Mouse (Mus musculus) CD8-positive naive resting alpha-beta T cell, adult 2 months (primary cell): ENCODE measurements around the gene Cd4.
"Not testable (repeated sequence)": the region's sequence is repeated elsewhere in the genome, so short reads cannot be mapped to it uniquely, and the experiment has no call there.

Experiments used
- DNase-seq, 2 experiments: peaks; one replicate each; pipeline ENCODE4 v3.0.0; 2022; ENCODE audit warnings: low read depth in 2 of 2, low spot score in 2 of 2

Cd4 gene

DNA sequence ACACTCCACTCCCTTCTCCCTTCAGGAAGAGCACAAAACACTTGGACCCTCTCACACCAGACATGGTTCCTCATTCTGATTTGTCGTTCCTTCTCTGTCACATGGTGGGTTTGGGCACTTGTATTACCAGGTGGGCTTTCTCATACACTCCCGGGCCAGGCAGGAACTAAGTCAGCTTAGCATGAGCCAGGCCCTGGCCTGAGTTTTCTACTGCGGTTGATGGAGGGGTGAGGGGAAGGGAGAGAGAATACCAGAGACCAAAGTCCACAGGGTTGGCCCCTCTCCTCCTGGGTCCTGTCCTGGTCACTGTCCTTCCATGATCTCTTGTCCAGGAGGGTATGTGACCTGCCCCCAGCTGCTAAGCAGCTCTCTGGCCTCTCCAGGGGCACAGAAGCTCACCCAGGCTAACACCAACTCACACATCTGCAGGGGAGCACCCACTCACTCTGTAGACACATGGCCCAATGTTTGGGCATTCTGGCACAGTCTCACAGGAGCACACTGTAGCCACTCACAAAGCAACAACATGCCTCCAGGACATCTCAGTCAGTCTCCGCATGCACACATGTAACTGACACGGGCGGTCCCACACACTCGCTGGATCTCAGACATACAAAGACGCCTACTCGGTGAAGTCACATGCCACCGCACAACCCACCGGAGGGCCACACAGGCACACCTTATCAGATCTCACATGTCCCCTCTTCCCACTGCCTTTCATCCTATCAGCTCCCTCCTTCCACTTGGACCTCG is 28.1 kb upstream of the Cd4 start:
- no peak for DNase-seq

DNA sequence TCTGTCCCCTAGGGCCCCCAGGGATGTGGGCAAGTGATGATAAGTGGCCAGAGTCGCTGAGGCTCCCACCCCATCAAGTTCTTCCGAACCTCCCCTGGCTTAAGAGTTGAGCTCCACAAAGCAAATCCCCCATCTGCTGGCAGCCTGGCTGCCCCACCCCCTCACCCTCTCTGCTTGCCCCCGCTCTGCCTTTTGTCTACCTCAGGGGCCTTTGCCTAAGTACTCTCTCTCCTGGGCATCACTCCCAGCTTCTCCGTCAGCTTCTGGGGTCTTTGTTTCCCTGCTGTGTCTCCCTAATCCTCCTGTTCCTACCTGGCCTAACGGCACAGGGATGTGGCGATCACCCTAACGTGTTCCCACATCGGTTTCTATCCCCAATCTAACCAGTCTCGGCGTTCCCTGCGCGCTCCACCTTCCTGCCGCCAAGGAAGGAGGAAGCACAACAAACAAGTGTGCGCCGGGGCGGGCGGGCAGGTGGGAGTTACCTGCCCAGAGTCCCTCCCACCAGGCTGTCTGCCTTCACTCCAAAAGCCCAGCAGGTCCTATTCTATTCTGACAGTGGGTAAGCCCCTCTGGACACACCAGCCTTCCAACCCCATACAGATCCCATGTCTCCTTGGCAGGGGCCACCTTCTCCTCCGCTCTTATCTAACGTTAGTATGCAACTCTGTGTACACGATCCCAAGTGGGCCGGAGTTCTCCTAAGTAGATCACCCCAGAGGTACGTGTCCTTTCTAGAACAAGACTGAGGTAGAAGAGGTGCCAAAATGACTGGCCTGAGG is 27.3 kb upstream of the Cd4 start:
- no peak for DNase-seq

DNA sequence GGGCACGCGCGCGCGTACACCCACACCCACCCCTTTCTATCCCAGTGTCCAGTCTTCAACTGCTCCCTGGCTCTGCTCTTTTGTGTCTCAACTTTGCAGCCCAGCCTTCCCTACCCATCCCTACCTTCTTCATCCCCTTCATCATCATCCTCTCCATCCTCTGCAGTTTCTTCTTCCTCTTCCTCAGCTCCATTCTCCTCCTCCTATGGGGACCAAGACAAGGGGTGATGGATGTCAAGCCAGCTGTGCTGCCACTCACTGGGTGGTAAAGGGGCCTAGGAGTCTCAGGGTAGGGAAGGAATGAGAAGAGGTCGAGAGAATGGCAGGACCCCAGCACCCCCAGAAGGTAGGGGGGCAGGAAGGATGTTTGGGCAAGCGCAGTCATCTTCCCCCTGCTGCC is 26.5 kb upstream of the Cd4 start:
- DNase-seq = no peak

- no peak for DNase-seq
Measured at GRCm38 (mm10) chr6:124913721-124914285, 25.8 kb upstream of the Cd4 start.

DNA sequence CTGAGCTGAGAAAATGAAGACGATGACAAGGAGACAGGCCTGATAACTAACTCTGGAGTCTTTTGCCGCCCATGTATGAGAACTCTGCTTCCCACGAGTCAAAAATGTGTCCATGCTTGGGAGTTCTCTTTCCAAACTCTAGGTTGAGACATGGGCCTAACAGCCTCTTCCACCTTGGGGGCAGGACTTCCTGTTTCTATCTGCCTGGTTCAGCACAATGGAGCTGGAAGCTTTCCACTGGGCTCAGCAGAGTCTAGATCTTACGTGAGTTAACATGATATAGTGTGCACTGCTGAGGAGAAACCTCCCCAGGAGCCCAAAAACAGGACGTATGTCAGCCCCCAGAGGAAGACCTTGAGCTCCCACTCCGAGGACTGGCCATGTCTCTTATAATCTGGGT is 25.2 kb upstream of the Cd4 start:
- no peak for DNase-seq

GRCm38 (mm10) chr6:124911533-124912218 is 23.7 kb upstream of the Cd4 start, which contains the start of gene Lag3:
Lag3 (minus strand) TSS chr6:124911705.
- no peak for DNase-seq

DNA sequence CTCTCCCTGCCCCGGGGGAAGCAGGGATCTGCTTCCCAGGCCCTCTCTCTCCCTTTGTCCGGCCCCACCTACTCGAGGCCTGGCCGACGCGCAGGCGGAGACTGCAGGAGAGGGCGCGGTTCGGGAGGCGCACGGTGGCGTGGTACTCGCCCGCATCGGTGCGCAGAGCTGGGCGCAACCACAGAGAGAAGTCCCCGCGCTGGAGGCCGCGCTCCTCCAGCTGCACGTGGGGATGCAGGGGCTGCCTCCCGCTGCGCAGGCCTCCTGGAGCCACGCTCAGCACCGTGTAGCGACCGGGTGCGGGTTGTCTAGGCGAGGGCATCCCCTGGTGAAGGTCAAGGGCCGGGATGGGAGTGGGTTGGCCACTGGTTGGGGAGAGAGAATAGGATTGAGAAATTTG is 22.0 kb upstream of the Cd4 start:
- no peak for DNase-seq

GRCm38 (mm10) chr6:124907767-124908166 is 19.7 kb upstream of the Cd4 start:
- DNase-seq = no peak

GRCm38 (mm10) chr6:124904991-124905860 is 17.2 kb upstream of the Cd4 start:
- DNase-seq = no peak

- peak in 1 of 2 experiments; percentile 24 for DNase-seq
Measured at GRCm38 (mm10) chr6:124904161-124904981, 16.4 kb upstream of the Cd4 start.

DNA sequence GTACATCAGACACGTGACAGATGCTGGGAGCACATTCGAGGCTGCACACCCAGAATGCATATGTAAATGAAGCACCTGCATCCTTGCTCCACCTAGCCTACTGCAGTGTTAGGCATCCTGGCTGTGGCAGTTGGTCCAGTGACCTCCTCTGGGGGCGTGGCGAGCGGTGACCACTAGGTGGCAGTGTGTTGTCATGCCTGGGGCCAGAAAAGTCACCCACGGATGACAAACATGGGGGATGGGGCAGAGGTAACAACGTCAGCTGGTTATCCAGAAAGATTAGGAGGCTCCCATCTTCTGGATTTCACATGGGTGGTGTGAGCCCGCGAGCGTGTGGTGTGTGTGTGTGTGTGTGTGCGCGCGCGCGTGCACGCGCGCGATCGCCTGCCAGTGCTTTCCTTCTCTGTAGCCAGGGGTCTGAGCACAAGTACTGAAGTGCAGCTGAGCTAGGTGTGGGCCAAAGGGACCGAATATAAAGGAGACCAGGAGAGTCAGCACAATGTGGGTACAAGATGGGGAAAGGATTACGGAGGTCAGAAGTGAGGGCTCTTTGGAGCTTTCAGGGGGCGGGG is 15.6 kb upstream of the Cd4 start:
- DNase-seq = peak; percentile 93 to 96

DNA sequence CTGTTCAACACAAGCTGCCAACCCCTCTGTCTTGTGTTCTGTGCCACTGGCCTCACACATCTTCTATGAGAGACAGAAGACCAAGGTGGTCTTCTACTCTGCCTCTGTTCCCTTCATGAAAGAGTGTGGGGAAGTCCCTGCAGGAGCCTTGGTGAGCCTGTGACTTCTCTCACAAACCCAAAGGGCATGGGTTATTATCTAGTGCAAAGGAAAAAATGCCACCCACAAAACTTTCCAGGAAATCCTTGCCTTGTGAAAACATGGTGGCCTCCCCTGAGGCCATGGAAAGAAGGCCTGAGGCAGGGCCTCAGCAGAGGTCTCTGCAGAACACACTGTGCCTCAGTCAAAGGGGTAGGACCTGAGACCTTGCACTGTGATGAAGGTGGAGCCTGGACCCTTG is 13.8 kb upstream of the Cd4 start:
- no peak for DNase-seq

DNA sequence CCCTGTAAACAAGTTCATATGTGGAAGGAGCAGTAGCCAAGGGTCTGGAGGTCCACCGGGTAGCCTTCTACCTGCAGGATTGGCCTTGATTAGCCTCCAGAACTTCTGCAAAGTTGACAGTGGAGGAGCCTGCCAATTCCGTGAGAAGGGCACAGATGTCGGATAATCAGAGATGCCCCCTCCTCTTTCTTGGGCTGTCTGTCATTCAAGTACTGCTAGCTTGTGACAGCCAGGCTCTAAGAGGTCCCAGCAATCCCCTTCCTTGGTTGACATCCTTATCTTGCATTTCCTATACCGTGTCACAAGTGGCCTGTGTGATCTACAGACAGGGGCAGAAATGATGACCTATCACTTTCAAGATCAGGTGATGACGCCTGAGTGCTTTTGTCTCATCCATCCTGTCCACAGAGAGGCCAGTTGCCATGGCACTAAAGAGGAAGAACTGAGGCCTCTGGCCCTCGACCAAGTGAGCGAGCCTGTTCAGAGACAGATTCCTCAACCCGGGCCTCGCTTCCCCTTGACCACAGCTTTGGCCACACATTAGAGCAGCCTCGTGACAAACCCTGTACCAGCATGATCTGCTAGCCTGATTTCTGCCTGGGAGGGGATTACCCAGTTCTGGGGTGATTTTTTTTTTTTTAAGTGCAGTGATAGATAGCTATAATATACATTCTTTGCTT is 12.9 kb upstream of the Cd4 start:
- DNase-seq = no peak

GRCm38 (mm10) chr6:124900056-124900800 is 12.2 kb upstream of the Cd4 start:
- peak in 1 of 2 experiments; percentile 21 for DNase-seq

DNA sequence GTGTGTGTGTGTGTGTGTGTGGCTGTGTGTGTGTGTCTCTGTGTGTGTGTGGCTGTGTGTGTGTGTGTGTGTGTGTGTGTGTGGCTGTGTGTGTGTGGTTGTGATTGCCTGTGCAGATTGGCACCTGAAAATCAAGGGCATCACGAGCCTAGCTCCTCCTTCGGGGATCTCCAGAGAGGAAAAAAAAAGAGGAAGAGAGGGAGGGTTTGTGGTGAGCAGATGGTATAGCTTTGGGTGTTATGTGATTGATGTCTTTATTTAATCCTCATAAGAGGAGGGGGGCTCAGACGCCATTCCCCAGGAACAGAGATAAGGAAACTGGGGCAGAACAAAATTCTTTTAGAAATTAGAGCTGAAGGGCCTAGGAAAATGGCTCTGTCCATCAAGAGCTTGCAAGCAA is 10.3 kb upstream of the Cd4 start:
- DNase-seq = no peak

GRCm38 (mm10) chr6:124894113-124894512 is 6.1 kb upstream of the Cd4 start:
- DNase-seq = not testable (repeated sequence)

GRCm38 (mm10) chr6:124890997-124891396 is 3.0 kb upstream of the Cd4 start:
- DNase-seq = no peak

- no peak for DNase-seq
Measured at GRCm38 (mm10) chr6:124888555-124889125, 619 bp upstream of the Cd4 start.
